ENCODE assay signal across 12 mouse cellular contexts in genomic region chr1:43754448-43755312, GRCm38 (mm10). TPM values are rescaled to one million over a fixed set of nuclear protein-coding genes. Genes with fewer than 3 reads are reported as not detected.
DNase-seq lines count a peak whose midpoint lies in the region; ATAC-seq and TF ChIP-seq lines count a peak whose summit lies in the region.
"Had no signal": no experiment of that assay in that cellular context is flagged by ENCODE, and none has a peak within 500 bp of the region (broad histone marks: within the 10 kb centered on the region; RNA-seq: fewer than 3 reads in every experiment).

No protein-coding gene starts in this region.

- TF ChIP-seq CTCF in layer of hippocampus, adult 2 months (conservative IDR thresholded peaks at IDR 0.05) = no peak

- no peak overlapping the region for H3K9ac ChIP-seq in forebrain, embryonic 15.5 days (replicated peaks)
- no peak overlapping the region for H3K9ac ChIP-seq in forebrain, embryonic 11.5 days (ENCODE audit: low read length)
- H3K9ac ChIP-seq in forebrain, embryonic 16.5 days (replicated peaks; ENCODE audit: low read depth, low read length) = no peak overlapping the region

- no peak overlapping the region for H3K4me3 ChIP-seq in forebrain, embryonic 15.5 days
- no peak overlapping the region for H3K4me3 ChIP-seq in forebrain, embryonic 11.5 days (ENCODE audit: low read depth, low read length)
- no peak overlapping the region for H3K4me3 ChIP-seq in layer of hippocampus, adult 2 months
- H3K4me3 ChIP-seq in forebrain, embryonic 16.5 days (replicated peaks; ENCODE audit: low read length) = no peak overlapping the region

- H3K4me1 ChIP-seq in forebrain, embryonic 15.5 days = no peaks in the 10 kb centered on the region
- no peaks in the 10 kb centered on the region for H3K4me1 ChIP-seq in forebrain, embryonic 11.5 days (replicated peaks; ENCODE audit: control insufficient read depth, insufficient read depth, low read length)
- no peaks in the 10 kb centered on the region for H3K4me1 ChIP-seq in forebrain, embryonic 16.5 days (replicated peaks; ENCODE audit: control insufficient read depth, insufficient read depth, low read length)

- 76% methylated on average over 8 of the region's 8 CpGs for WGBS in forebrain, embryonic 15.5 days
- WGBS in forebrain, embryonic 11.5 days = 81% methylated on average over 8 of the region's 8 CpGs
- WGBS in forebrain, embryonic 16.5 days = 76% methylated on average over 8 of the region's 8 CpGs

- H3K4me2 ChIP-seq in forebrain, embryonic 15.5 days (replicated peaks) = no peak overlapping the region
- H3K4me2 ChIP-seq in forebrain, embryonic 11.5 days (ENCODE audit: low read depth, low read length, severe bottlenecking) = no peak overlapping the region
- no peak overlapping the region for H3K4me2 ChIP-seq in forebrain, embryonic 16.5 days (ENCODE audit: low read length)

- no peak for DNase-seq in forebrain, embryonic 11.5 days (ENCODE audit: low spot score)
- DNase-seq in layer of hippocampus, adult 2 months (ENCODE audit: low spot score in 2 of 2) = peak; percentile 37 to 44
- DNase-seq in layer of hippocampus, adult 9-10 months (ENCODE audit: low spot score) = no peak
- peak; percentile 9 for DNase-seq in retina, adult 2 months (ENCODE audit: low read depth, low spot score)
- DNase-seq in ovary, adult 18-20 months (ENCODE audit: low spot score) = no peak
- DNase-seq in T-cell, adult 2 months (ENCODE audit: low spot score) = no peak
- DNase-seq: adrenal gland, postnatal 36 days; gastrocnemius, postnatal 36 days; kidney, postnatal 25 days; lung, adult 2 months had no signal

- peak; percentile 71; the same call in 1 of the 2 replicates for ATAC-seq in forebrain, embryonic 15.5 days (replicated peaks)
- ATAC-seq in forebrain, embryonic 11.5 days (replicated peaks; ENCODE audit: low FRiP score) = no peak
- peak; percentile 40; the same call in 1 of the 2 replicates for ATAC-seq in forebrain, embryonic 16.5 days

- H3K27me3 ChIP-seq in forebrain, embryonic 15.5 days = no peaks in the 10 kb centered on the region
- no peaks in the 10 kb centered on the region for H3K27me3 ChIP-seq in forebrain, embryonic 11.5 days (ENCODE audit: control insufficient read depth, insufficient read depth, low read length)
- no peaks in the 10 kb centered on the region for H3K27me3 ChIP-seq in forebrain, embryonic 16.5 days (replicated peaks; ENCODE audit: control insufficient read depth, insufficient read depth, low read length)

- peaks cover 28% of the 10 kb centered on the region for H3K36me3 ChIP-seq in forebrain, embryonic 15.5 days
- no peaks in the 10 kb centered on the region for H3K36me3 ChIP-seq in forebrain, embryonic 11.5 days (ENCODE audit: control insufficient read depth, insufficient read depth, low read length)
- H3K36me3 ChIP-seq in forebrain, embryonic 16.5 days (ENCODE audit: control insufficient read depth, insufficient read depth) = peaks cover 9% of the 10 kb centered on the region

- H3K27ac ChIP-seq in forebrain, embryonic 15.5 days (replicated peaks) = no peak overlapping the region
- no peak overlapping the region for H3K27ac ChIP-seq in forebrain, embryonic 11.5 days (ENCODE audit: low read depth, low read length)
- peak overlapping the region; percentile 57; the same call in 1 of the 2 replicates for H3K27ac ChIP-seq in layer of hippocampus, adult 2 months
- H3K27ac ChIP-seq in forebrain, embryonic 16.5 days (ENCODE audit: low read length) = no peak overlapping the region

- H3K9me3 ChIP-seq in forebrain, embryonic 15.5 days = no peaks in the 10 kb centered on the region
- H3K9me3 ChIP-seq in forebrain, embryonic 11.5 days (ENCODE audit: control insufficient read depth, low read length) = no peaks in the 10 kb centered on the region
- H3K9me3 ChIP-seq in forebrain, embryonic 16.5 days (ENCODE audit: control insufficient read depth, low read length) = no peaks in the 10 kb centered on the region

RNA-seq across cellular contexts. Expression of gene 1500015O10Rik, which starts 24.3 kb away (rescaled TPM):
- 25.3 and 32.8 TPM in 2 replicates for polyA plus RNA-seq in forebrain, embryonic 15.5 days (2015; fragmentation: Nextera tagmentation; extraction: Ambion mirVana)
- polyA plus RNA-seq in forebrain, embryonic 11.5 days (2014; fragmentation: Nextera tagmentation; extraction: Ambion mirVana) = 0.61 and 0.79 TPM in 2 replicates
- 1 to 10 TPM; 1.8 to 3.5 TPM for total RNA-seq in layer of hippocampus, adult 2 months (2021)
- 25.0 and 32.3 TPM in 2 replicates for polyA plus RNA-seq in forebrain, embryonic 16.5 days (2015; fragmentation: Nextera tagmentation; extraction: Ambion mirVana)

Comparison
In these comparisons a context has a peak if more than half of its experiments do, and no peak if none do; other contexts are left out.
1. DNase-seq: peak in layer of hippocampus, adult 2 months (2 of 2) and retina, adult 2 months (single experiment); none in forebrain, embryonic 11.5 days (single experiment), layer of hippocampus, adult 9-10 months (single experiment), ovary, adult 18-20 months (single experiment) and T-cell, adult 2 months (single experiment).
2. RNA of gene 1500015O10Rik, which starts 24.3 kb away (polyA plus RNA-seq): 25.3 to 32.8 TPM in forebrain, embryonic 15.5 days and 25.0 to 32.3 TPM in forebrain, embryonic 16.5 days; 0.61 to 0.79 TPM in forebrain, embryonic 11.5 days; every median in the first group is over 10 times any median in the second.